23 mouse cellular contexts compared by ENCODE assay signal in genomic region chr11:95159763-95160371, GRCm38 (mm10). TPM values are rescaled to one million over a fixed set of nuclear protein-coding genes. Genes with fewer than 3 reads are reported as not detected.
DNase-seq lines count a peak whose midpoint lies in the region; ATAC-seq and TF ChIP-seq lines count a peak whose summit lies in the region.
"Had no signal": no experiment of that assay in that cellular context is flagged by ENCODE, and none has a peak within 500 bp of the region (broad histone marks: within the 10 kb centered on the region; RNA-seq: fewer than 3 reads in every experiment).

No protein-coding gene starts in this region.

- in situ Hi-C loops in CH12.LX (cut with MboI; ENCODE audit: low pct_ligation_motif_present, low pct_unique_long_range_greater_than_20kb, low sequenced_read_pairs) = no loop called here

- DNase-seq in 3134 (ENCODE audit: extremely low read depth, insufficient read length, low spot score) (peak; percentile 79), 3T3-L1 (ENCODE audit: low read depth, low spot score) (peak; percentile 35), CH12.LX (ENCODE audit: extremely low read depth) (no peak)
- no peak for DNase-seq in stomach, postnatal 0 days (ENCODE audit: low spot score)
- no peak for DNase-seq in embryo, embryonic 9.5 days (ENCODE audit: extremely low spot score)
- no peak for DNase-seq in frontal cortex, postnatal 25 days (ENCODE audit: low spot score in 2 of 2)
- DNase-seq in midbrain, embryonic 10.5 days (ENCODE audit: low spot score) = no peak
- DNase-seq: adrenal gland, adult 2 months; cerebellum, adult 11-12 months; cerebellum, adult 2 months; cerebellum, adult 9-10 months had no signal

- TF ChIP-seq RAD21 in CH12.LX (IDR thresholded peaks at IDR 0.05; ENCODE audit: low read depth, low read length) = no peak

- peaks cover 14 to 15% of the 10 kb centered on the region in 2 experiments for H3K4me1 ChIP-seq in CH12.LX (ENCODE audit: control insufficient read depth in 1 of 2, insufficient read depth in 2 of 2)
- no peaks in the 10 kb centered on the region for H3K4me1 ChIP-seq in stomach, postnatal 0 days (replicated peaks; ENCODE audit: control insufficient read depth, insufficient read depth)
- H3K4me1 ChIP-seq in midbrain, embryonic 10.5 days = no peaks in the 10 kb centered on the region
- H3K4me1 ChIP-seq: embryonic facial prominence, embryonic 15.5 days; forebrain, embryonic 12.5 days had no signal

- 0 out of 2 replicates have a peak, but pooled peaks have one; percentile 24 for ATAC-seq in stomach, postnatal 0 days (ENCODE audit: low FRiP score, low TSS enrichment)
- ATAC-seq: CD4-positive, CD25-positive, alpha-beta regulatory T cell, adult 4 months; forebrain, embryonic 14.5 days; forebrain, embryonic 16.5 days had no signal

- no peak overlapping the region for H3K27ac ChIP-seq in CH12.LX (ENCODE audit: insufficient read depth, low read depth)
- H3K27ac ChIP-seq in stomach, postnatal 0 days (replicated peaks) = no peak overlapping the region
- no peak overlapping the region for H3K27ac ChIP-seq in midbrain, embryonic 10.5 days (replicated peaks)
- H3K27ac ChIP-seq: embryonic facial prominence, embryonic 13.5 days; embryonic facial prominence, embryonic 15.5 days; forebrain, embryonic 10.5 days; forebrain, embryonic 12.5 days had no signal

- H3K9ac ChIP-seq in CH12.LX (ENCODE audit: insufficient read depth, low read depth) = no peak overlapping the region
- no peak overlapping the region for H3K9ac ChIP-seq in stomach, postnatal 0 days (ENCODE audit: low read length)
- H3K9ac ChIP-seq: embryonic facial prominence, embryonic 13.5 days; embryonic facial prominence, embryonic 15.5 days; forebrain, embryonic 12.5 days had no signal

- TF ChIP-seq POLR2A in CH12.LX (IDR thresholded peaks at IDR 0.05; ENCODE audit: low read depth, low read length) = no peak

- no peak overlapping the region for H3K4me2 ChIP-seq in CH12.LX (ENCODE audit: insufficient read depth, low read depth, poor library complexity, severe bottlenecking)
- no peak overlapping the region for H3K4me2 ChIP-seq in stomach, postnatal 0 days (replicated peaks; ENCODE audit: low read depth)
- H3K4me2 ChIP-seq: embryonic facial prominence, embryonic 13.5 days; embryonic facial prominence, embryonic 15.5 days; forebrain, embryonic 12.5 days had no signal

- no peak for TF ChIP-seq CTCF in CH12.LX (conservative IDR thresholded peaks at IDR 0.05 in 1 of 2, IDR thresholded peaks at IDR 0.05 in 1 of 2; ENCODE audit: low read depth in 2 of 2, low read length in 2 of 2)
- TF ChIP-seq CTCF in stomach, postnatal 0 days (IDR thresholded peaks at IDR 0.05; ENCODE audit: low read depth) = no peak

- dilution Hi-C loops in CH12.LX (cut with MboI; ENCODE audit: extremely low pct_ligation_motif_present, extremely low pct_unique_long_range_greater_than_20kb, low sequenced_read_pairs) = no loop called here

- WGBS in stomach, postnatal 0 days = 77% methylated on average over 8 of the region's 8 CpGs
- WGBS in midbrain, embryonic 10.5 days = 86% methylated on average over 8 of the region's 8 CpGs

- H3K27me3 ChIP-seq in CH12.LX (replicated peaks) = peaks cover 62% of the 10 kb centered on the region
- no peaks in the 10 kb centered on the region for H3K27me3 ChIP-seq in stomach, postnatal 0 days (ENCODE audit: control insufficient read depth, insufficient read depth, low read length)
- H3K27me3 ChIP-seq in midbrain, embryonic 10.5 days (ENCODE audit: low read depth, poor library complexity, severe bottlenecking) = peaks cover 39% of the 10 kb centered on the region
- H3K27me3 ChIP-seq: embryonic facial prominence, embryonic 13.5 days; embryonic facial prominence, embryonic 15.5 days had no signal

- no peak for TF ChIP-seq EP300 in CH12.LX (IDR thresholded peaks at IDR 0.05; ENCODE audit: low read length)
- no peak for TF ChIP-seq EP300 in stomach, postnatal 0 days (optimal IDR thresholded peaks at IDR 0.05)

- no peaks in the 10 kb centered on the region for H3K79me2 ChIP-seq in CH12.LX (replicated peaks; ENCODE audit: control insufficient read depth, extremely low read depth, insufficient read depth, poor library complexity, severe bottlenecking)

- no peaks in the 10 kb centered on the region for H3K36me3 ChIP-seq in CH12.LX (replicated peaks in 1 of 2; ENCODE audit: control insufficient read depth in 1 of 2, insufficient read depth in 1 of 2, low read length in 1 of 2)
- H3K36me3 ChIP-seq in stomach, postnatal 0 days (ENCODE audit: control insufficient read depth, insufficient read depth, low read length) = no peaks in the 10 kb centered on the region
- no peaks in the 10 kb centered on the region for H3K36me3 ChIP-seq in midbrain, embryonic 10.5 days
- H3K36me3 ChIP-seq: embryonic facial prominence, embryonic 13.5 days; embryonic facial prominence, embryonic 15.5 days; forebrain, embryonic 10.5 days; forebrain, embryonic 12.5 days had no signal

- no peak overlapping the region for H3K4me3 ChIP-seq in CH12.LX (replicated peaks in 1 of 3; ENCODE audit: low read depth in 2 of 3, low read length in 2 of 3, poor library complexity in 1 of 3)
- H3K4me3 ChIP-seq in stomach, postnatal 0 days (ENCODE audit: low read depth, low read length) = no peak overlapping the region
- H3K4me3 ChIP-seq in midbrain, embryonic 10.5 days = no peak overlapping the region
- H3K4me3 ChIP-seq: embryonic facial prominence, embryonic 13.5 days; embryonic facial prominence, embryonic 15.5 days; erythroblast, embryonic 14.5 days; forebrain, embryonic 10.5 days; forebrain, embryonic 12.5 days had no signal

- H3K9me3 ChIP-seq in CH12.LX (replicated peaks; ENCODE audit: low read length) = no peaks in the 10 kb centered on the region
- H3K9me3 ChIP-seq in stomach, postnatal 0 days (ENCODE audit: control insufficient read depth, low read length) = no peaks in the 10 kb centered on the region
- H3K9me3 ChIP-seq in midbrain, embryonic 10.5 days (replicated peaks) = no peaks in the 10 kb centered on the region
- H3K9me3 ChIP-seq: embryonic facial prominence, embryonic 13.5 days; embryonic facial prominence, embryonic 15.5 days; forebrain, embryonic 10.5 days; forebrain, embryonic 12.5 days had no signal

TF ChIP-seq in CH12.LX, 34 proteins besides CTCF, POLR2A, EP300 and RAD21:
- no peak for TF ChIP-seq TBP (conservative IDR thresholded peaks at IDR 0.05; ENCODE audit: low read depth, low read length)
- TF ChIP-seq BHLHE40 (IDR thresholded peaks at IDR 0.05; ENCODE audit: low read depth, low read length) = peak; percentile 33; the same call in 1 of the 2 replicates

RNA-seq across cellular contexts. Expression of gene Dlx4, which starts 13.8 kb away (rescaled TPM):
- total RNA-seq in CH12.LX (2012; rRNA removed) = 0.21 and 0.25 TPM in 2 replicates
- not detected in 2 replicates for total RNA-seq in CH12.LX (2014; rRNA removed)
- polyA plus RNA-seq in CH12.LX (2012; ENCODE audit: insufficient read length, low read depth) = not detected in 2 replicates
- 1.6 and 1.7 TPM in 2 replicates for polyA plus RNA-seq in stomach, postnatal 0 days (2015; fragmentation: Nextera tagmentation; extraction: Ambion mirVana)
- polyA plus RNA-seq in midbrain, embryonic 10.5 days (2016; fragmentation: Nextera tagmentation; extraction: Ambion mirVana) = 0.10 and 0.15 TPM in 2 replicates
- total RNA-seq: adrenal gland, postnatal 25 days; MEL had no signal
- polyA plus RNA-seq: CD4-positive, CD25-positive, alpha-beta regulatory T cell, adult 4 months; erythroblast, embryonic 14.5 days; forebrain, embryonic 14.5 days; forebrain, embryonic 16.5 days; frontal cortex, adult 2 months had no signal

RNA-seq across cellular contexts. Expression of gene Dlx3, which starts 39.9 kb away (rescaled TPM):
- total RNA-seq in CH12.LX (2012; rRNA removed) (0.21 and 0.55 TPM in 2 replicates), CH12.LX (2014; rRNA removed) (0.08 TPM in 2 replicates)
- polyA plus RNA-seq in CH12.LX (2012; ENCODE audit: insufficient read length, low read depth) = 0.17 and 0.22 TPM in 2 replicates
- polyA plus RNA-seq in stomach, postnatal 0 days (2015; fragmentation: Nextera tagmentation; extraction: Ambion mirVana) = 8.0 and 8.5 TPM in 2 replicates
- polyA plus RNA-seq in midbrain, embryonic 10.5 days (2016; fragmentation: Nextera tagmentation; extraction: Ambion mirVana) = 0.89 and 1.3 TPM in 2 replicates
- total RNA-seq: adrenal gland, postnatal 25 days; MEL had no signal
- polyA plus RNA-seq: cortical plate, adult 2 months; erythroblast, embryonic 14.5 days; forebrain, embryonic 14.5 days; frontal cortex, adult 2 months had no signal

Comparison
In these comparisons a context has a peak if more than half of its experiments do, and no peak if none do; other contexts are left out.
1. DNase-seq: peak in 3134 (single experiment) and 3T3-L1 (single experiment); none in CH12.LX (single experiment), stomach, postnatal 0 days (single experiment), embryo, embryonic 9.5 days (single experiment), frontal cortex, postnatal 25 days (0 of 2) and midbrain, embryonic 10.5 days (single experiment).